12 mouse cellular contexts compared by ENCODE assay signal in the genomic region with DNA sequence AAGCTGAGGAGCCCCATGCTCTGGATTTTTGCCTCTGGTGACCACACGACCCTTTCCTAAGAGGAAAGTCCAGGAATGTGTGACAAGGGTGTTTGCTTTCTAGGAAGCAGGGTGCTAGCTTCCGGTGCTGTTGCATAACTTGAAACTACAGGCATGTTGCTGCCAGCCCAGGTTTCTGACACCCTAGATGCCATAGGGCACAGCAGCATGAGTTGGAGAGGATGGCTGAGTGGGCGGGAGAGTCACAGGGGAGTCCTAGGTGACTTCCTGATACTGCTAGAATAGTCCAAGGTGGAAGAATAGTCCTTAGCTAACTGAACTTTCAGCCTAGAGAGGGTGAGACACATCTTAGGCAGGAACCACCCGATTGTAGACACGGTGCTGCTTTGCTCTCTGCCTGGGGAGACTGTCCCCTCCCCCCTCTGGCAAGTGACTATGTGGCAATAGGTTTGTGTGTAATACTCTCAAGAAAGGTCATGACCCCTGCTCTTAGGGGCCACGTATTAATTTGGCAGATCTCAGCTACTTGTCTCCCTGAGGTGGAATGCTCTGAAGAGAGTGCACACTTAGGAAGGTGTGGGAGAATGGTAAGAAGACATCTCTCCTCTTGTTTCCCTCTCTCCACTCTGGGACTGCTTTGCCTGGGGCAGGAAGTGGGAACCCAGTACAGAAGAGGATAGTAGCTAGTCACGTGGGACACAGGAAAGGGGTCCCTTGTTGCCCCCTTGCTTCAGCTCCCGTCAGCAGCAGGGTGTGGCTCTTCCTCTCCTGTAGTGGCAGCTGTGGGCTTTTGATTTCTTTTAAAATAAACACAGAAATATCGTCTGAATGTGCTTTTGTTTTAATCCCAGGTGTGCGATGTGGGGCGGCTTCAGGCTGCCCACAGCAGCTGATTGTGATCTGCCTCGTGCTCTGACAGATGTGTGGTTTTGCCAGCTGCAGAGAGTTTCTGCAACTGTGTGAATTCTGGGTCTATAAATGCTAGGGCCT. TPM values are rescaled to one million over a fixed set of nuclear protein-coding genes. Genes with fewer than 3 reads are reported as not detected.
DNase-seq lines count a peak whose midpoint lies in the region; ATAC-seq lines count a peak whose summit lies in the region.
"Had no signal": no experiment of that assay in that cellular context is flagged by ENCODE, and none has a peak within 500 bp of the region (broad histone marks: within the 10 kb centered on the region; RNA-seq: fewer than 3 reads in every experiment).

No protein-coding gene starts in this region.

- ATAC-seq in liver, embryonic 15.5 days (ENCODE audit: insufficient read depth): no peak
- ATAC-seq in monocyte, adult 5-6 weeks (replicated peaks; ENCODE audit: insufficient number of reproducible peaks, low FRiP score, low TSS enrichment, poor library complexity, severe bottlenecking): peak; percentile 40; the same call in 1 of the 2 replicates
- no peak for ATAC-seq in hindbrain, embryonic 11.5 days (ENCODE audit: low FRiP score)
- ATAC-seq: Patski had no signal

- H3K27me3 ChIP-seq in liver, embryonic 15.5 days: peaks cover 42% of the 10 kb centered on the region
- peaks cover 28% of the 10 kb centered on the region for H3K27me3 ChIP-seq in hindbrain, embryonic 11.5 days (ENCODE audit: control insufficient read depth, insufficient read depth, low read length)
- H3K27me3 ChIP-seq: Patski had no signal

- 11% methylated on average over 12 of the region's 12 CpGs for WGBS in liver, embryonic 15.5 days (ENCODE audit: insufficient replicate concordance)
- 67% methylated on average over 12 of the region's 12 CpGs for WGBS in hindbrain, embryonic 11.5 days

- no peak overlapping the region for H3K9ac ChIP-seq in liver, embryonic 15.5 days
- H3K9ac ChIP-seq in hindbrain, embryonic 11.5 days (ENCODE audit: low read depth, low read length): no peak overlapping the region
- H3K9ac ChIP-seq: forebrain, embryonic 12.5 days; neural tube, embryonic 15.5 days had no signal

- H3K36me3 ChIP-seq in liver, embryonic 15.5 days (replicated peaks): peaks cover 21% of the 10 kb centered on the region; the same call in 1 of the 2 replicates
- H3K36me3 ChIP-seq in hindbrain, embryonic 11.5 days (ENCODE audit: control insufficient read depth, insufficient read depth, low read length): no peaks in the 10 kb centered on the region

- peaks cover 58% of the 10 kb centered on the region for H3K4me1 ChIP-seq in liver, embryonic 15.5 days (replicated peaks)
- H3K4me1 ChIP-seq in hindbrain, embryonic 11.5 days (replicated peaks; ENCODE audit: control insufficient read depth, insufficient read depth, low read length): peaks cover 9% of the 10 kb centered on the region; the same call in 1 of the 2 replicates

- H3K4me2 ChIP-seq in liver, embryonic 15.5 days: peak overlapping the region; percentile 23
- no peak overlapping the region for H3K4me2 ChIP-seq in hindbrain, embryonic 11.5 days (replicated peaks; ENCODE audit: low read depth, low read length)
- H3K4me2 ChIP-seq: forebrain, embryonic 12.5 days; neural tube, embryonic 15.5 days had no signal

- peak; percentile 22 for DNase-seq in urinary bladder, postnatal 25 days (ENCODE audit: low spot score)
- no peak for DNase-seq in urinary bladder, postnatal 10 days (ENCODE audit: low spot score)
- no peak for DNase-seq in hindbrain, embryonic 11.5 days (ENCODE audit: low spot score)
- no peak for DNase-seq in testis, postnatal 14 days (ENCODE audit: low spot score)
- no peak for DNase-seq in right cerebral cortex, adult 2 months (ENCODE audit: low spot score in 2 of 2)
- DNase-seq: kidney, postnatal 25 days had no signal

- H3K9me3 ChIP-seq in liver, embryonic 15.5 days (replicated peaks): no peaks in the 10 kb centered on the region
- no peaks in the 10 kb centered on the region for H3K9me3 ChIP-seq in hindbrain, embryonic 11.5 days (ENCODE audit: control insufficient read depth, low read length)
- H3K9me3 ChIP-seq: forebrain, embryonic 12.5 days; neural tube, embryonic 15.5 days had no signal

- no peak overlapping the region for H3K4me3 ChIP-seq in liver, embryonic 15.5 days (replicated peaks)
- H3K4me3 ChIP-seq in hindbrain, embryonic 11.5 days (ENCODE audit: low read depth, low read length): no peak overlapping the region
- H3K4me3 ChIP-seq: forebrain, embryonic 12.5 days; neural tube, embryonic 15.5 days had no signal

- peak overlapping the region; percentile 34 for H3K27ac ChIP-seq in liver, embryonic 15.5 days (replicated peaks)
- H3K27ac ChIP-seq in hindbrain, embryonic 11.5 days (ENCODE audit: low read depth, low read length): no peak overlapping the region
- H3K27ac ChIP-seq: forebrain, embryonic 12.5 days; neural tube, embryonic 15.5 days had no signal

RNA-seq across cellular contexts. Expression of gene Snai3, which starts 3.4 kb away (rescaled TPM):
- 0.38 and 0.64 TPM in 2 replicates for polyA plus RNA-seq in liver, embryonic 15.5 days (2015; fragmentation: Nextera tagmentation; extraction: Ambion mirVana)
- total RNA-seq in monocyte, adult 5-6 weeks (2017): 1.6 TPM in 1 of 3 replicates, not detected in the others
- not detected in 2 replicates for polyA plus RNA-seq in hindbrain, embryonic 11.5 days (2014; fragmentation: Nextera tagmentation; extraction: Ambion mirVana)
- polyA plus RNA-seq: brain, embryonic 14.5 days; forebrain, embryonic 12.5 days had no signal

RNA-seq across cellular contexts. Expression of gene Rnf166, which starts 11.9 kb away (rescaled TPM):
- polyA plus RNA-seq in liver, embryonic 15.5 days (2015; fragmentation: Nextera tagmentation; extraction: Ambion mirVana): 11.5 and 15.1 TPM in 2 replicates
- total RNA-seq in monocyte, adult 5-6 weeks (2017): 96.0 to 108 TPM (median 106 TPM) in 3 replicates
- 24.2 and 27.6 TPM in 2 replicates for polyA plus RNA-seq in hindbrain, embryonic 11.5 days (2014; fragmentation: Nextera tagmentation; extraction: Ambion mirVana)

RNA-seq across cellular contexts. Expression of gene Ctu2, which starts 12.0 kb away (rescaled TPM):
- polyA plus RNA-seq in liver, embryonic 15.5 days (2015; fragmentation: Nextera tagmentation; extraction: Ambion mirVana): 12.4 and 13.1 TPM in 2 replicates
- total RNA-seq in monocyte, adult 5-6 weeks (2017): 10.3 to 24.8 TPM (median 12.1 TPM) in 3 replicates
- polyA plus RNA-seq in hindbrain, embryonic 11.5 days (2014; fragmentation: Nextera tagmentation; extraction: Ambion mirVana): 65.6 and 67.5 TPM in 2 replicates

RNA-seq across cellular contexts. Expression of gene Mvd, which starts 20.7 kb away (rescaled TPM):
- polyA plus RNA-seq in liver, embryonic 15.5 days (2015; fragmentation: Nextera tagmentation; extraction: Ambion mirVana): 24.3 and 25.1 TPM in 2 replicates
- 4.5 to 9.2 TPM (median 8.8 TPM) in 3 replicates for total RNA-seq in monocyte, adult 5-6 weeks (2017)
- 46.3 and 49.2 TPM in 2 replicates for polyA plus RNA-seq in hindbrain, embryonic 11.5 days (2014; fragmentation: Nextera tagmentation; extraction: Ambion mirVana)

RNA-seq across cellular contexts. Expression of gene Cyba, which starts 31.2 kb away (rescaled TPM):
- polyA plus RNA-seq in liver, embryonic 15.5 days (2015; fragmentation: Nextera tagmentation; extraction: Ambion mirVana): 196 TPM in 2 replicates
- 340 to 389 TPM (median 367 TPM) in 3 replicates for total RNA-seq in monocyte, adult 5-6 weeks (2017)
- polyA plus RNA-seq in hindbrain, embryonic 11.5 days (2014; fragmentation: Nextera tagmentation; extraction: Ambion mirVana): 52.7 and 53.4 TPM in 2 replicates
